Mouse (Mus musculus): ENCODE results near the gene Mchr1. TPM values are rescaled to one million over a fixed set of nuclear protein-coding genes. Genes with fewer than 3 reads are reported as not detected.
"Not testable (repeated sequence)": the region's sequence is repeated elsewhere in the genome, so short reads cannot be mapped to it uniquely, and the experiment has no call there.

The Mchr1 gene
- polyA plus RNA-seq, 1 experiment from 2014 or later, result 3.2 TPM

GRCm38 (mm10) chr15:81220051-81220450 lies 15.2 kb upstream of the Mchr1 start:
- not testable (repeated sequence) for DNase-seq; H3K36me3 ChIP-seq (ENCODE audit: control insufficient read depth, insufficient read depth, low read length); H3K4me1 ChIP-seq (ENCODE audit: control insufficient read depth, insufficient read depth, low read length); H3K27ac ChIP-seq (replicated peaks; ENCODE audit: low read depth, low read length); H3K4me2 ChIP-seq (ENCODE audit: low read length); H3K4me3 ChIP-seq (replicated peaks; ENCODE audit: low read depth, low read length); H3K9me3 ChIP-seq (ENCODE audit: control insufficient read depth, low read length); ATAC-seq (ENCODE audit: low FRiP score, low TSS enrichment); H3K9ac ChIP-seq (replicated peaks; ENCODE audit: low read length); H3K27me3 ChIP-seq (ENCODE audit: control insufficient read depth, insufficient read depth, low read length)
- 79% methylated on average over 8 of the region's 8 CpGs for WGBS

- ATAC-seq (ENCODE audit: low FRiP score, low TSS enrichment), result no peak
- WGBS, result 84% methylated on average over 6 of the region's 6 CpGs
Measured at GRCm38 (mm10) chr15:81221446-81221845, 13.9 kb upstream of the Mchr1 start.

GRCm38 (mm10) chr15:81225016-81225415 lies 10.3 kb upstream of the Mchr1 start:
- H3K4me1 ChIP-seq (ENCODE audit: control insufficient read depth, insufficient read depth, low read length), result no peaks in the 10 kb centered on the region
- H3K36me3 ChIP-seq (ENCODE audit: control insufficient read depth, insufficient read depth, low read length), result no peaks in the 10 kb centered on the region
- H3K4me3 ChIP-seq (replicated peaks; ENCODE audit: low read depth, low read length), result no peak overlapping the region
- no peak for DNase-seq
- H3K9me3 ChIP-seq (ENCODE audit: control insufficient read depth, low read length), result no peaks in the 10 kb centered on the region
- no peaks in the 10 kb centered on the region for H3K27me3 ChIP-seq (ENCODE audit: control insufficient read depth, insufficient read depth, low read length)
- ATAC-seq (ENCODE audit: low FRiP score, low TSS enrichment), result no peak
- no peak overlapping the region for H3K27ac ChIP-seq (replicated peaks; ENCODE audit: low read depth, low read length)
- no peak overlapping the region for H3K9ac ChIP-seq (replicated peaks; ENCODE audit: low read length)
- no peak overlapping the region for H3K4me2 ChIP-seq (ENCODE audit: low read length)
- WGBS, result 92% methylated on average over 10 of the region's 10 CpGs

More at GRCm38 (mm10) chr15:81221446-81221845, 13.9 kb upstream of the Mchr1 start:
- H3K27me3 ChIP-seq (ENCODE audit: control insufficient read depth, insufficient read depth, low read length), result no peaks in the 10 kb centered on the region
- no peaks in the 10 kb centered on the region for H3K4me1 ChIP-seq (ENCODE audit: control insufficient read depth, insufficient read depth, low read length)
- H3K9ac ChIP-seq (replicated peaks; ENCODE audit: low read length), result no peak overlapping the region
- DNase-seq, result no peak
- no peaks in the 10 kb centered on the region for H3K9me3 ChIP-seq (ENCODE audit: control insufficient read depth, low read length)
- no peak overlapping the region for H3K4me2 ChIP-seq (ENCODE audit: low read length)
- no peaks in the 10 kb centered on the region for H3K36me3 ChIP-seq (ENCODE audit: control insufficient read depth, insufficient read depth, low read length)
- no peak overlapping the region for H3K27ac ChIP-seq (replicated peaks; ENCODE audit: low read depth, low read length)
- no peak overlapping the region for H3K4me3 ChIP-seq (replicated peaks; ENCODE audit: low read depth, low read length)

GRCm38 (mm10) chr15:81225732-81226131 lies 9.6 kb upstream of the Mchr1 start:
- ATAC-seq (ENCODE audit: low FRiP score, low TSS enrichment), result no peak
- WGBS, result 87% methylated on average over 6 of the region's 6 CpGs
- H3K4me3 ChIP-seq (replicated peaks; ENCODE audit: low read depth, low read length), result no peak overlapping the region
- H3K9ac ChIP-seq (replicated peaks; ENCODE audit: low read length), result no peak overlapping the region
- H3K27ac ChIP-seq (replicated peaks; ENCODE audit: low read depth, low read length), result no peak overlapping the region
- no peaks in the 10 kb centered on the region for H3K36me3 ChIP-seq (ENCODE audit: control insufficient read depth, insufficient read depth, low read length)
- no peak for DNase-seq
- H3K27me3 ChIP-seq (ENCODE audit: control insufficient read depth, insufficient read depth, low read length), result no peaks in the 10 kb centered on the region
- no peaks in the 10 kb centered on the region for H3K9me3 ChIP-seq (ENCODE audit: control insufficient read depth, low read length)
- no peaks in the 10 kb centered on the region for H3K4me1 ChIP-seq (ENCODE audit: control insufficient read depth, insufficient read depth, low read length)
- no peak overlapping the region for H3K4me2 ChIP-seq (ENCODE audit: low read length)

- ATAC-seq (ENCODE audit: low FRiP score, low TSS enrichment) (no peak), DNase-seq (no peak)
- Histone ChIP-seq H3K9ac (replicated peaks; ENCODE audit: low read length) (no peak overlapping the region), H3K4me1 (ENCODE audit: control insufficient read depth, insufficient read depth, low read length) (no peaks in the 10 kb centered on the region), H3K4me2 (ENCODE audit: low read length) (no peak overlapping the region), H3K36me3 (ENCODE audit: control insufficient read depth, insufficient read depth, low read length) (no peaks in the 10 kb centered on the region), H3K9me3 (ENCODE audit: control insufficient read depth, low read length) (no peaks in the 10 kb centered on the region), H3K27ac (replicated peaks; ENCODE audit: low read depth, low read length) (no peak overlapping the region), H3K27me3 (ENCODE audit: control insufficient read depth, insufficient read depth, low read length) (no peaks in the 10 kb centered on the region), H3K4me3 (replicated peaks; ENCODE audit: low read depth, low read length) (no peak overlapping the region)
- WGBS, result 26% methylated on average over 4 of the region's 4 CpGs
Measured at GRCm38 (mm10) chr15:81226796-81227195, 8.5 kb upstream of the Mchr1 start.

GRCm38 (mm10) chr15:81227275-81227674 lies 8.0 kb upstream of the Mchr1 start:
- Histone ChIP-seq H3K27ac (replicated peaks; ENCODE audit: low read depth, low read length) (no peak overlapping the region), H3K36me3 (ENCODE audit: control insufficient read depth, insufficient read depth, low read length) (no peaks in the 10 kb centered on the region), H3K9me3 (ENCODE audit: control insufficient read depth, low read length) (no peaks in the 10 kb centered on the region), H3K27me3 (ENCODE audit: control insufficient read depth, insufficient read depth, low read length) (no peaks in the 10 kb centered on the region), H3K9ac (replicated peaks; ENCODE audit: low read length) (no peak overlapping the region), H3K4me2 (ENCODE audit: low read length) (no peak overlapping the region), H3K4me3 (replicated peaks; ENCODE audit: low read depth, low read length) (no peak overlapping the region), H3K4me1 (ENCODE audit: control insufficient read depth, insufficient read depth, low read length) (no peaks in the 10 kb centered on the region)
- DNase-seq, result no peak
- ATAC-seq (ENCODE audit: low FRiP score, low TSS enrichment), result no peak
- 82% methylated on average over 3 of the region's 3 CpGs for WGBS

GRCm38 (mm10) chr15:81228258-81228657 lies 7.0 kb upstream of the Mchr1 start:
- WGBS, result 91% methylated on average over 3 of the region's 3 CpGs
- H3K9me3 ChIP-seq (ENCODE audit: control insufficient read depth, low read length), result no peaks in the 10 kb centered on the region
- DNase-seq (no peak), ATAC-seq (ENCODE audit: low FRiP score, low TSS enrichment) (no peak)
- H3K4me2 ChIP-seq (ENCODE audit: low read length), result no peak overlapping the region
- no peaks in the 10 kb centered on the region for H3K4me1 ChIP-seq (ENCODE audit: control insufficient read depth, insufficient read depth, low read length)
- no peak overlapping the region for H3K4me3 ChIP-seq (replicated peaks; ENCODE audit: low read depth, low read length)
- H3K27ac ChIP-seq (replicated peaks; ENCODE audit: low read depth, low read length), result no peak overlapping the region
- H3K36me3 ChIP-seq (ENCODE audit: control insufficient read depth, insufficient read depth, low read length), result no peaks in the 10 kb centered on the region
- H3K9ac ChIP-seq (replicated peaks; ENCODE audit: low read length), result no peak overlapping the region
- H3K27me3 ChIP-seq (ENCODE audit: control insufficient read depth, insufficient read depth, low read length), result no peaks in the 10 kb centered on the region

GRCm38 (mm10) chr15:81229791-81230190 lies 5.5 kb upstream of the Mchr1 start:
- Histone ChIP-seq H3K27ac (replicated peaks; ENCODE audit: low read depth, low read length) (no peak overlapping the region), H3K9ac (replicated peaks; ENCODE audit: low read length) (no peak overlapping the region), H3K4me1 (ENCODE audit: control insufficient read depth, insufficient read depth, low read length) (no peaks in the 10 kb centered on the region), H3K9me3 (ENCODE audit: control insufficient read depth, low read length) (no peaks in the 10 kb centered on the region), H3K27me3 (ENCODE audit: control insufficient read depth, insufficient read depth, low read length) (no peaks in the 10 kb centered on the region), H3K36me3 (ENCODE audit: control insufficient read depth, insufficient read depth, low read length) (no peaks in the 10 kb centered on the region), H3K4me2 (ENCODE audit: low read length) (no peak overlapping the region), H3K4me3 (replicated peaks; ENCODE audit: low read depth, low read length) (no peak overlapping the region)
- DNase-seq (no peak), ATAC-seq (ENCODE audit: low FRiP score, low TSS enrichment) (no peak)
- 73% methylated on average over 3 of the region's 3 CpGs for WGBS

- Histone ChIP-seq H3K9me3 (ENCODE audit: control insufficient read depth, low read length) (no peaks in the 10 kb centered on the region), H3K9ac (replicated peaks; ENCODE audit: low read length) (no peak overlapping the region), H3K27ac (replicated peaks; ENCODE audit: low read depth, low read length) (no peak overlapping the region), H3K4me3 (replicated peaks; ENCODE audit: low read depth, low read length) (no peak overlapping the region), H3K4me2 (ENCODE audit: low read length) (no peak overlapping the region), H3K4me1 (ENCODE audit: control insufficient read depth, insufficient read depth, low read length) (peaks cover 9% of the 10 kb centered on the region), H3K27me3 (ENCODE audit: control insufficient read depth, insufficient read depth, low read length) (no peaks in the 10 kb centered on the region), H3K36me3 (ENCODE audit: control insufficient read depth, insufficient read depth, low read length) (no peaks in the 10 kb centered on the region)
- WGBS, result 83% methylated on average over 7 of the region's 7 CpGs
- DNase-seq (no peak), ATAC-seq (ENCODE audit: low FRiP score, low TSS enrichment) (no peak)
Measured at GRCm38 (mm10) chr15:81231325-81231724, 4.0 kb upstream of the Mchr1 start.

All from midbrain, embryonic 14.5 days (tissue).